Mouse (Mus musculus) large intestine, adult 2 months (tissue): ENCODE results near the gene Gm14781. TPM values are rescaled to one million over a fixed set of nuclear protein-coding genes. Genes with fewer than 3 reads are reported as not detected.
"Not testable (repeated sequence)": the region's sequence is repeated elsewhere in the genome, so short reads cannot be mapped to it uniquely, and the experiment has no call there.

Experiments
- DNase-seq: peaks from one replicate; pipeline ENCODE4 v3.0.0-alpha.2; 2012; ENCODE audit warnings: low read depth, low spot score
- WGBS: fragments of 180-500 bp; shearing (Covaris S2); methylation state at CpG from one replicate; pipeline ENCODE4 v1.1.7; 2018; 5-methylcytosine and 5-hydroxymethylcytosine counted together
- polyA plus RNA-seq: library from polyadenylated mRNA; depleted of rRNA; stranded (reverse); fragments of >200 nt; gene quantifications from 2 replicates; pipeline ENCODE4 v1.2.3, GENCODE M21; 2012; rRNA removed

Gene Gm14781
- polyA plus RNA-seq, result not detected in 2 replicates

GRCm38 (mm10) chrX:91631894-91632293, at the start of gene Gm14781:
TSS of gene Gm14781 (plus strand) at chrX:91632194.
- DNase-seq, result not testable (repeated sequence)
- 70% methylated on average over 1 of the region's 1 CpGs for WGBS

GRCm38 (mm10) chrX:91654964-91655575, 23.1 kb downstream of the Gm14781 start:
- DNase-seq, result not testable (repeated sequence)

Other genes starting within 250 kb of the Gm14781 start
- not detected in 2 replicates for gene Gm5072, start 239.7 kb upstream of the Gm14781 start, polyA plus RNA-seq
- not detected in 2 replicates for gene Gm8914, start 152.1 kb upstream of the Gm14781 start, polyA plus RNA-seq
- not detected in 2 replicates for gene 1700084M14Rik, start 56.3 kb upstream of the Gm14781 start, polyA plus RNA-seq
- not detected in 2 replicates for gene Mageb5, start 150.8 kb downstream of the Gm14781 start, polyA plus RNA-seq